Mouse (Mus musculus): ENCODE results near the gene Smim4. TPM values are rescaled to one million over a fixed set of nuclear protein-coding genes. Genes with fewer than 3 reads are reported as not detected.

The Smim4 gene
- 35.2 and 35.3 TPM in 2 replicates for polyA plus RNA-seq (2012; rRNA removed)

DNA sequence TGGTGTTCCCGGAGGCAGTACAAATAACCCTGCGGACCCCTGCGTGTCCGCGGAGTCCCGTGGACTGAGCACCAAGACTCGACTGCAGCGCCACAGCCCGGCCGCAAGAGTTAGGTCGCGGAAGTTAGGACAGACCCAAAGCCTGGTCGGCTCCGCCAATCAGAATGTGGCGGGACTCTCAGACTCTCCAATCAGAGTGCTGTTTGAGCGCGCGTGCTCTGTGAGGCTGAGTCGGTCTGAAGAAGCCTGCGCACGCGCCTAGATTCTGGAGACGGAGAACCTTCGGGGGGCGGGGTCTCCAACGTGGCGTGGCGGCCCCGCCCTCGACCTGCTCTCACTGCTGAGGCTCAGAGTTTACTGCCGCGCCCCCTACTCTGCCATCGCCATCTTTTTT is at the start of gene Smim4:
Gene Smim4, minus strand, starts transcription at position 131 of the 394 bp plus-strand sequence.

GRCm38 (mm10) chr14:31168425-31168824 is 39.7 kb upstream of the Smim4 start, which contains the start of gene Stab1:
TSS of gene Stab1 (minus strand) at chr14:31168641.

GRCm38 (mm10) chr14:31130236-31131220 is 1.8 kb upstream of the Smim4 start, which contains the start of gene Nt5dc2:
TSS of gene Nt5dc2 (plus strand) at chr14:31131053.

Other genes starting within 250 kb of the Smim4 start
- gene Mustn1, start 249.8 kb downstream of the Smim4 start, polyA plus RNA-seq (2012; rRNA removed), result 0.97 and 3.4 TPM in 2 replicates
- 0.09 and 0.16 TPM in 2 replicates for gene Itih4, start 242.5 kb downstream of the Smim4 start, polyA plus RNA-seq (2012; rRNA removed)
- 0.76 and 0.98 TPM in 2 replicates for gene Itih3, start 205.2 kb downstream of the Smim4 start, polyA plus RNA-seq (2012; rRNA removed)
- not detected in 2 replicates for gene Itih1, start 185.7 kb downstream of the Smim4 start, polyA plus RNA-seq (2012; rRNA removed)
- gene Nek4, start 177.6 kb downstream of the Smim4 start, polyA plus RNA-seq (2012; rRNA removed), result 12.6 and 13.0 TPM in 2 replicates
- gene Glt8d1, start 127.6 kb downstream of the Smim4 start, polyA plus RNA-seq (2012; rRNA removed), result 127 and 128 TPM in 2 replicates
- gene Spcs1, start 127.3 kb downstream of the Smim4 start, polyA plus RNA-seq (2012; rRNA removed), result 242 and 254 TPM in 2 replicates
- 39.0 and 44.0 TPM in 2 replicates for gene Pbrm1, start 109.8 kb downstream of the Smim4 start, polyA plus RNA-seq (2012; rRNA removed)
- gene Gnl3, start 109.8 kb downstream of the Smim4 start, polyA plus RNA-seq (2012; rRNA removed), result 85.3 and 97.7 TPM in 2 replicates
- 298 and 317 TPM in 2 replicates for gene Nt5dc2, start 2.1 kb upstream of the Smim4 start, polyA plus RNA-seq (2012; rRNA removed)
- 28.5 and 33.9 TPM in 2 replicates for gene Stab1, start 39.7 kb upstream of the Smim4 start, polyA plus RNA-seq (2012; rRNA removed)
- 3.2 and 86.8 TPM in 2 replicates for gene Tnnc1, start 79.4 kb upstream of the Smim4 start, polyA plus RNA-seq (2012; rRNA removed)
- gene Nisch, start 88.0 kb upstream of the Smim4 start, polyA plus RNA-seq (2012; rRNA removed), result 418 and 447 TPM in 2 replicates
- 2.4 and 3.0 TPM in 2 replicates for gene Sema3g, start 88.9 kb upstream of the Smim4 start, polyA plus RNA-seq (2012; rRNA removed)
- 8.3 and 8.4 TPM in 2 replicates for gene Phf7, start 122.4 kb upstream of the Smim4 start, polyA plus RNA-seq (2012; rRNA removed)
- 123 and 131 TPM in 2 replicates for gene Bap1, start 122.5 kb upstream of the Smim4 start, polyA plus RNA-seq (2012; rRNA removed)
- 5.7 and 6.7 TPM in 2 replicates for gene Dnah1, start 194.9 kb upstream of the Smim4 start, polyA plus RNA-seq (2012; rRNA removed)
- gene Capn7, start 207.7 kb upstream of the Smim4 start, polyA plus RNA-seq (2012; rRNA removed), result 64.0 and 66.5 TPM in 2 replicates